Mouse (Mus musculus) cerebellum, adult 11-12 months (tissue): Measurements from ENCODE around the gene Zfp609.
"Not testable (repeated sequence)": the region's sequence is repeated elsewhere in the genome, so short reads cannot be mapped to it uniquely, and the experiment has no call there.

ENCODE experiments used
- DNase-seq: peaks from one replicate; pipeline ENCODE4 v3.0.0; 2022

Gene Zfp609

GRCm38 (mm10) chr9:65667701-65668100, 159.7 kb downstream of the Zfp609 start, which contains the start of gene Oaz2:
Oaz2 (plus strand) TSS chr9:65668001.
- no peak for DNase-seq

- peak; percentile 54 for DNase-seq
Measured at GRCm38 (mm10) chr9:65666042-65666441, 161.3 kb downstream of the Zfp609 start.

GRCm38 (mm10) chr9:65664163-65664562, 163.2 kb downstream of the Zfp609 start:
- no peak for DNase-seq

- DNase-seq, result no peak
Measured at GRCm38 (mm10) chr9:65661493-65661892, 165.9 kb downstream of the Zfp609 start.

- no peak for DNase-seq
Measured at GRCm38 (mm10) chr9:65661029-65661428, 166.3 kb downstream of the Zfp609 start.

GRCm38 (mm10) chr9:65657218-65657617, 170.1 kb downstream of the Zfp609 start:
- no peak for DNase-seq

- DNase-seq, result no peak
Measured at GRCm38 (mm10) chr9:65655540-65655939, 171.8 kb downstream of the Zfp609 start.

GRCm38 (mm10) chr9:65654700-65655237, 172.6 kb downstream of the Zfp609 start:
- DNase-seq, result no peak

GRCm38 (mm10) chr9:65653741-65654140, 173.6 kb downstream of the Zfp609 start:
- DNase-seq, result no peak

GRCm38 (mm10) chr9:65651957-65652356, 175.4 kb downstream of the Zfp609 start:
- DNase-seq, result not testable (repeated sequence)

- DNase-seq, result no peak
Measured at GRCm38 (mm10) chr9:65649997-65650396, 177.4 kb downstream of the Zfp609 start.

GRCm38 (mm10) chr9:65648730-65649129, 178.6 kb downstream of the Zfp609 start:
- DNase-seq, result no peak

- DNase-seq, result no peak
Measured at GRCm38 (mm10) chr9:65646782-65647181, 180.6 kb downstream of the Zfp609 start.

- DNase-seq, result no peak
Measured at GRCm38 (mm10) chr9:65645984-65646383, 181.4 kb downstream of the Zfp609 start.

GRCm38 (mm10) chr9:65644960-65645359, 182.4 kb downstream of the Zfp609 start:
- DNase-seq, result no peak

- DNase-seq, result no peak
Measured at GRCm38 (mm10) chr9:65642546-65642945, 184.8 kb downstream of the Zfp609 start.
